Mouse (Mus musculus) hindbrain, embryonic 16.5 days (tissue): ENCODE results near the gene Cidec. TPM values are rescaled to one million over a fixed set of nuclear protein-coding genes. Genes with fewer than 3 reads are reported as not detected.

Source experiments
- microRNA-seq: library from miRNA; unstranded; fragments of <30 nt; microRNA quantifications from one replicate; pipeline ENCODE4, GENCODE M21; 2017
- polyA plus RNA-seq: library from polyadenylated mRNA; unstranded; fragments of >200 nt; fragmentation: Nextera tagmentation; extraction: Ambion mirVana; gene quantifications from 2 replicates; pipeline ENCODE4 v1.2.1, GENCODE M21; 2015

The Cidec gene
- polyA plus RNA-seq, 1 experiment from 2014 or later, result not detected

Small RNA genes within 50 kb of the gene (microRNA-seq; reads per million reads assigned to microRNA genes)
- gene Gm24387, result not detected

Other genes starting within 250 kb of the Cidec start
- gene Lhfpl4, start 240.4 kb downstream of the Cidec start, polyA plus RNA-seq, result 56.7 and 63.6 TPM in 2 replicates
- 34.1 and 34.6 TPM in 2 replicates for gene Mtmr14, start 197.9 kb downstream of the Cidec start, polyA plus RNA-seq
- 9.1 and 9.6 TPM in 2 replicates for gene Cpne9, start 153.5 kb downstream of the Cidec start, polyA plus RNA-seq
- 12.4 and 15.5 TPM in 2 replicates for gene Brpf1, start 128.6 kb downstream of the Cidec start, polyA plus RNA-seq
- 7.0 and 10.6 TPM in 2 replicates for gene Ogg1, start 108.8 kb downstream of the Cidec start, polyA plus RNA-seq
- gene Camk1, start 91.8 kb downstream of the Cidec start, polyA plus RNA-seq, result 119 and 128 TPM in 2 replicates
- 68.3 and 71.1 TPM in 2 replicates for gene Tada3, start 57.9 kb downstream of the Cidec start, polyA plus RNA-seq
- gene Arpc4, start 57.6 kb downstream of the Cidec start, polyA plus RNA-seq, result 440 and 455 TPM in 2 replicates
- 9.2 and 11.8 TPM in 2 replicates for gene Ttll3, start 46.5 kb downstream of the Cidec start, polyA plus RNA-seq
- gene Rpusd3, start 16.4 kb downstream of the Cidec start, polyA plus RNA-seq, result 21.5 and 21.7 TPM in 2 replicates
- 95.2 and 106 TPM in 2 replicates for gene Jagn1, start 6.8 kb upstream of the Cidec start, polyA plus RNA-seq
- gene Il17re, start 22.7 kb upstream of the Cidec start, polyA plus RNA-seq, result 0.26 and 0.34 TPM in 2 replicates
- gene Il17rc, start 35.7 kb upstream of the Cidec start, polyA plus RNA-seq, result 4.4 and 5.9 TPM in 2 replicates
- gene Creld1, start 47.5 kb upstream of the Cidec start, polyA plus RNA-seq, result 92.9 and 96.4 TPM in 2 replicates
- gene Prrt3, start 66.2 kb upstream of the Cidec start, polyA plus RNA-seq, result 14.2 and 14.5 TPM in 2 replicates
- 120 and 124 TPM in 2 replicates for gene Emc3, start 95.9 kb upstream of the Cidec start, polyA plus RNA-seq
- 1.9 and 2.1 TPM in 2 replicates for gene Fancd2, start 95.9 kb upstream of the Cidec start, polyA plus RNA-seq
- gene Fancd2os, start 165.0 kb upstream of the Cidec start, polyA plus RNA-seq, result 0.21 and 0.22 TPM in 2 replicates
- gene Brk1, start 169.0 kb upstream of the Cidec start, polyA plus RNA-seq, result 246 and 270 TPM in 2 replicates
- gene Vhl, start 188.2 kb upstream of the Cidec start, polyA plus RNA-seq, result 73.0 and 74.5 TPM in 2 replicates
- 2.6 and 2.8 TPM in 2 replicates for gene Irak2, start 202.7 kb upstream of the Cidec start, polyA plus RNA-seq